ENCODE assay signal across 25 mouse cellular contexts in genomic region chr10:108376366-108376765, GRCm38 (mm10).
"Had no signal": no experiment of that assay in that cellular context is flagged by ENCODE, and none has a peak within 500 bp of the region (broad histone marks: within the 10 kb centered on the region; RNA-seq: fewer than 3 reads in every experiment).

No protein-coding gene starts in this region.

- H3K4me2 ChIP-seq: heart, embryonic 13.5 days; heart, embryonic 15.5 days; hindbrain, embryonic 13.5 days; intestine, embryonic 15.5 days; kidney, embryonic 15.5 days; limb, embryonic 12.5 days; liver, embryonic 11.5 days had no signal

- ATAC-seq: forebrain, postnatal 0 days; hindbrain, embryonic 16.5 days; inflammation-experienced regulatory T-cells, adult 6 months; intestine, embryonic 15.5 days; intestine, postnatal 0 days had no signal

- H3K27ac ChIP-seq: heart, embryonic 10.5 days; heart, embryonic 13.5 days; heart, embryonic 15.5 days; hindbrain, embryonic 13.5 days; intestine, embryonic 15.5 days; kidney, embryonic 15.5 days; layer of hippocampus, adult 2 months; left cerebral cortex, adult 2 months; limb, embryonic 10.5 days; limb, embryonic 12.5 days had no signal

- H3K9me3 ChIP-seq: heart, embryonic 15.5 days; intestine, embryonic 15.5 days; kidney, embryonic 15.5 days; limb, embryonic 10.5 days had no signal

- H3K27me3 ChIP-seq: heart, embryonic 13.5 days; heart, embryonic 15.5 days; hindbrain, embryonic 13.5 days; intestine, embryonic 15.5 days; kidney, embryonic 15.5 days; limb, embryonic 12.5 days had no signal

- H3K4me3 ChIP-seq: heart, embryonic 10.5 days; heart, embryonic 13.5 days; heart, embryonic 15.5 days; hindbrain, embryonic 13.5 days; intestine, embryonic 15.5 days; kidney, embryonic 15.5 days; layer of hippocampus, adult 2 months; left cerebral cortex, adult 2 months; limb, embryonic 10.5 days; limb, embryonic 12.5 days had no signal

- H3K9ac ChIP-seq: forebrain, postnatal 0 days; heart, embryonic 13.5 days; heart, embryonic 15.5 days; hindbrain, embryonic 13.5 days; intestine, embryonic 15.5 days; kidney, embryonic 15.5 days; limb, embryonic 12.5 days had no signal

- H3K36me3 ChIP-seq: heart, embryonic 15.5 days; hindbrain, embryonic 13.5 days; intestine, embryonic 15.5 days; limb, embryonic 10.5 days; limb, embryonic 12.5 days had no signal

- DNase-seq: forebrain, postnatal 0 days; gastrocnemius, postnatal 14 days; gastrocnemius, postnatal 36 days; heart, adult 18-20 months; heart, postnatal 14 days; heart, postnatal 36 days; kidney, adult 18-20 months; kidney, postnatal 10 days; kidney, postnatal 25 days; kidney, postnatal 4 days; liver had no signal

- H3K4me1 ChIP-seq: intestine, embryonic 15.5 days; limb, embryonic 10.5 days had no signal
